In the genomic region with DNA sequence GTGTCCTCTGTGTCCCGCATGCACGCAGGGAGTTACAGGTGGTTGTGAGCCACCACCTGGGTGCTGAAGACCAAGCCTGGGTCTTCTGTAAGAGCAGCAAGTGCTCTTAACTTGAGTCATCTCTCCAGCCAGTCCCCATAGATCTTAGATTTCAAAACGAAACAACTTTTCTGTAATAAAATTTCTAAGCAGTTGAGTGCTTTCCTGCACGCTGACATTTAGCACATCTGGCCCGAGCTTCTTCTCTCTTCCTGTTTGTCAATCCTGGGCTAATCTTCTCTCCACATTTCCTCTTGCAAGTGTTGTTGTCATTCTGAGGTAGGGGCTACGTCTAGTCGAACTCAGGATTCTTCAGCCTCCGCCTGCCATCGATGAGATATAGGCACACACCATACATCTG, we compare ENCODE assay signal across 11 mouse cellular contexts. TPM values are rescaled to one million over a fixed set of nuclear protein-coding genes. Genes with fewer than 3 reads are reported as not detected.
DNase-seq lines count a peak whose midpoint lies in the region; ATAC-seq lines count a peak whose summit lies in the region.
"Had no signal": no experiment of that assay in that cellular context is flagged by ENCODE, and none has a peak within 500 bp of the region (broad histone marks: within the 10 kb centered on the region; RNA-seq: fewer than 3 reads in every experiment).

No protein-coding gene starts in this region.

- H3K36me3 ChIP-seq in heart, embryonic 13.5 days, result peaks cover 3% of the 10 kb centered on the region; the same call in 1 of the 2 replicates
- H3K36me3 ChIP-seq in neural tube, embryonic 13.5 days, result no peaks in the 10 kb centered on the region
- H3K36me3 ChIP-seq in intestine, embryonic 15.5 days, result no peaks in the 10 kb centered on the region
- H3K36me3 ChIP-seq in stomach, embryonic 14.5 days (ENCODE audit: control insufficient read depth, insufficient read depth, low read length), result no peaks in the 10 kb centered on the region
- H3K36me3 ChIP-seq: embryonic facial prominence, embryonic 13.5 days had no signal

- H3K4me2 ChIP-seq in heart, embryonic 13.5 days, result no peak overlapping the region
- H3K4me2 ChIP-seq in neural tube, embryonic 13.5 days, result no peak overlapping the region
- no peak overlapping the region for H3K4me2 ChIP-seq in intestine, embryonic 15.5 days (replicated peaks)
- no peak overlapping the region for H3K4me2 ChIP-seq in stomach, embryonic 14.5 days (replicated peaks; ENCODE audit: low read depth, low read length)
- H3K4me2 ChIP-seq: embryonic facial prominence, embryonic 13.5 days had no signal

- 67% methylated on average over 9 of the region's 9 CpGs for WGBS in heart, embryonic 13.5 days
- WGBS in neural tube, embryonic 13.5 days, result 67% methylated on average over 9 of the region's 9 CpGs
- WGBS in intestine, embryonic 15.5 days, result 55% methylated on average over 9 of the region's 9 CpGs
- WGBS in stomach, embryonic 14.5 days, result 67% methylated on average over 9 of the region's 9 CpGs

- H3K4me1 ChIP-seq in heart, embryonic 13.5 days, result peaks cover 59% of the 10 kb centered on the region
- H3K4me1 ChIP-seq in neural tube, embryonic 13.5 days (replicated peaks), result peaks cover 60% of the 10 kb centered on the region
- H3K4me1 ChIP-seq in intestine, embryonic 15.5 days (replicated peaks), result peaks cover 21% of the 10 kb centered on the region
- peaks cover 28% of the 10 kb centered on the region for H3K4me1 ChIP-seq in stomach, embryonic 14.5 days (ENCODE audit: control insufficient read depth, insufficient read depth, low read length)

- H3K9ac ChIP-seq in heart, embryonic 13.5 days, result no peak overlapping the region
- H3K9ac ChIP-seq in neural tube, embryonic 13.5 days, result no peak overlapping the region
- H3K9ac ChIP-seq in intestine, embryonic 15.5 days, result no peak overlapping the region
- H3K9ac ChIP-seq in stomach, embryonic 14.5 days (replicated peaks; ENCODE audit: low read depth, low read length), result no peak overlapping the region
- H3K9ac ChIP-seq: embryonic facial prominence, embryonic 13.5 days had no signal

- ATAC-seq in heart, embryonic 13.5 days (ENCODE audit: extremely low read depth, insufficient number of reproducible peaks, low FRiP score, low TSS enrichment), result no peak
- ATAC-seq in neural tube, embryonic 13.5 days (ENCODE audit: low read depth), result no peak
- no peak for ATAC-seq in intestine, embryonic 15.5 days
- no peak for ATAC-seq in stomach, embryonic 14.5 days (ENCODE audit: insufficient number of reproducible peaks, insufficient read depth, low FRiP score, low read depth)

- intact Hi-C loops in heart, postnatal 25 days (cut with DNase I), result loop anchor here (5.0 kb wide), 1 partner anchor 65 kb away; no protein-coding TSS in a partner anchor

- no peaks in the 10 kb centered on the region for H3K9me3 ChIP-seq in heart, embryonic 13.5 days
- no peaks in the 10 kb centered on the region for H3K9me3 ChIP-seq in neural tube, embryonic 13.5 days
- no peaks in the 10 kb centered on the region for H3K9me3 ChIP-seq in intestine, embryonic 15.5 days
- no peaks in the 10 kb centered on the region for H3K9me3 ChIP-seq in stomach, embryonic 14.5 days (ENCODE audit: control insufficient read depth, low read depth, low read length)
- H3K9me3 ChIP-seq: embryonic facial prominence, embryonic 13.5 days had no signal

- no peak for DNase-seq in heart, postnatal 25 days (ENCODE audit: low spot score)
- no peak for DNase-seq in neural tube, embryonic 10.5 days (ENCODE audit: extremely low spot score, low spot score)
- DNase-seq in urinary bladder, postnatal 14 days (ENCODE audit: low spot score), result no peak
- no peak for DNase-seq in cerebellum, adult 8-10 months
- DNase-seq: adrenal gland, postnatal 36 days; thymus, postnatal 25 days had no signal

- no peak overlapping the region for H3K4me3 ChIP-seq in heart, embryonic 13.5 days
- H3K4me3 ChIP-seq in neural tube, embryonic 13.5 days, result no peak overlapping the region
- no peak overlapping the region for H3K4me3 ChIP-seq in intestine, embryonic 15.5 days (replicated peaks)
- H3K4me3 ChIP-seq in stomach, embryonic 14.5 days (ENCODE audit: low read depth, low read length), result no peak overlapping the region
- H3K4me3 ChIP-seq: embryonic facial prominence, embryonic 13.5 days had no signal

- 0 out of 2 replicates have a peak overlapping the region, but pooled peaks have one; percentile 6 for H3K27ac ChIP-seq in heart, embryonic 13.5 days (replicated peaks)
- H3K27ac ChIP-seq in neural tube, embryonic 13.5 days (replicated peaks), result peak overlapping the region; percentile 69
- H3K27ac ChIP-seq in intestine, embryonic 15.5 days, result peak overlapping the region; percentile 29; the same call in 1 of the 2 replicates
- peak overlapping the region; percentile 52; the same call in 1 of the 2 replicates for H3K27ac ChIP-seq in stomach, embryonic 14.5 days (ENCODE audit: low read length)
- H3K27ac ChIP-seq: embryonic facial prominence, embryonic 13.5 days had no signal

- no peaks in the 10 kb centered on the region for H3K27me3 ChIP-seq in heart, embryonic 13.5 days (replicated peaks)
- H3K27me3 ChIP-seq in neural tube, embryonic 13.5 days, result no peaks in the 10 kb centered on the region
- no peaks in the 10 kb centered on the region for H3K27me3 ChIP-seq in intestine, embryonic 15.5 days (replicated peaks)
- H3K27me3 ChIP-seq in stomach, embryonic 14.5 days (ENCODE audit: control insufficient read depth, insufficient read depth, low read length), result no peaks in the 10 kb centered on the region
- H3K27me3 ChIP-seq: embryonic facial prominence, embryonic 13.5 days had no signal

RNA-seq across cellular contexts. Expression of a gene that starts 43.5 kb away (rescaled TPM):
- polyA plus RNA-seq in heart, embryonic 13.5 days (2015; fragmentation: Nextera tagmentation; extraction: Ambion mirVana), result 30.3 and 30.8 TPM in 2 replicates
- total RNA-seq in heart, postnatal 25 days (2021), result 10 to 100 TPM; 38.5 to 40.9 TPM
- 51.4 and 52.4 TPM in 2 replicates for polyA plus RNA-seq in neural tube, embryonic 13.5 days (2015; fragmentation: Nextera tagmentation; extraction: Ambion mirVana)
- polyA plus RNA-seq in intestine, embryonic 15.5 days (2015; fragmentation: Nextera tagmentation; extraction: Ambion mirVana), result 33.5 and 36.2 TPM in 2 replicates
- polyA plus RNA-seq in stomach, embryonic 14.5 days (2014; fragmentation: Nextera tagmentation; extraction: Ambion mirVana), result 55.0 and 58.2 TPM in 2 replicates

RNA-seq across cellular contexts. Expression of a gene that starts 44.3 kb away (rescaled TPM):
- polyA plus RNA-seq in heart, embryonic 13.5 days (2015; fragmentation: Nextera tagmentation; extraction: Ambion mirVana), result 23.2 and 26.4 TPM in 2 replicates
- total RNA-seq in heart, postnatal 25 days (2021), result 10 to 100 TPM; 21.4 to 22.9 TPM
- polyA plus RNA-seq in neural tube, embryonic 13.5 days (2015; fragmentation: Nextera tagmentation; extraction: Ambion mirVana), result 54.6 and 61.1 TPM in 2 replicates
- 38.6 and 41.5 TPM in 2 replicates for polyA plus RNA-seq in intestine, embryonic 15.5 days (2015; fragmentation: Nextera tagmentation; extraction: Ambion mirVana)
- polyA plus RNA-seq in stomach, embryonic 14.5 days (2014; fragmentation: Nextera tagmentation; extraction: Ambion mirVana), result 52.6 and 55.6 TPM in 2 replicates

Comparison
In these comparisons a context has a peak if more than half of its experiments do, and no peak if none do; other contexts are left out.
1. H3K27ac ChIP-seq: peak in every context shown above with its lines; median percentile 69 in neural tube, embryonic 13.5 days; 52 in stomach, embryonic 14.5 days; 29 in intestine, embryonic 15.5 days; 6 in heart, embryonic 13.5 days.